Mouse (Mus musculus) gastrocnemius, adult 8-10 months (tissue): ENCODE data around the gene Kif26b. TPM values are rescaled to one million over a fixed set of nuclear protein-coding genes. Genes with fewer than 3 reads are reported as not detected.

Source experiments
- DNase-seq, 2 experiments: peaks; one replicate each; pipeline ENCODE4 v3.0.0; 2022; ENCODE audit warnings: low spot score in 2 of 2
- total RNA-seq, 4 experiments: library from RNA; stranded (reverse); gene quantifications; 2 replicates each; pipeline ENCODE4 v1.2.4; 2022

Kif26b gene
- total RNA-seq, 4 experiments from 2014 or later = 2.3 to 4.9 (median 2.6) TPM

DNA sequence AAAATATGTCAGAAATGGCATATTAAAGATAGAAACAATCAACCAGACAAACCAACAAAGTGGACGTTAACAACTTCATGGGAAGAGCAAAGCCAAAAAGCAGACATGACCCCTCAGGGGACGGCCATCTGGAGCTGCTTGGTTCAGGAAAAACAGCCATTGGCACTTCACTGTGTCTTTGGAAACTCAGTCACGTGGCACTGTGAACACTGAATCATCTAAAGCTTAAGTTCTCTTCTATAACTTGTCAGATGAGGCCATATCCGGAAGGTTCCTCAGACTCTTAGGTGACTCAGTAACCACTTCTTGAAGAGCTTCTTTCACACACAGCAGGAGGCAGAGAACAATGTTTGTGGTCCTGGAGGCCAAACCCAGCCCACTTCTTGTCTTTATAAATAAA is 126.6 kb downstream of the Kif26b start:
- no peak for DNase-seq

DNA sequence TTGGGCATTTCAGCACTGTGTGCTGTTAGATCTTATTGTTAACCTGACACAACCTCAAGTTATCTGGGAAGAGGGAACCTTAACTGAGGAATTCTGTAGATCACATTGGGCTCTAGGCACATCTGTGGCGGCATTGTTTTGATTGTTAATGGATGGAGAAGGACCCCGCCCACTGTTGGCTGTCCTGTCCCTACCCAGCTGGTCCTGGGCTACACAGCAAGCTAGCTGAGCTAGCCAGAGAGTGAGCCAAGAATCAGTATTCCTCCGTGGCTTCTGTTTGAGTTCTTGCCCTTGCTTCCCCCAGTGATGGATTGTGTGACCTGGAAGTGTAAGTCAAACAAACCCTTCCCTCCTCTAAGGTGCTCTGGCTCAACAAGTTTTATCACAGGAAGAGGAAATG is 132.1 kb downstream of the Kif26b start:
- no peak for DNase-seq

DNA sequence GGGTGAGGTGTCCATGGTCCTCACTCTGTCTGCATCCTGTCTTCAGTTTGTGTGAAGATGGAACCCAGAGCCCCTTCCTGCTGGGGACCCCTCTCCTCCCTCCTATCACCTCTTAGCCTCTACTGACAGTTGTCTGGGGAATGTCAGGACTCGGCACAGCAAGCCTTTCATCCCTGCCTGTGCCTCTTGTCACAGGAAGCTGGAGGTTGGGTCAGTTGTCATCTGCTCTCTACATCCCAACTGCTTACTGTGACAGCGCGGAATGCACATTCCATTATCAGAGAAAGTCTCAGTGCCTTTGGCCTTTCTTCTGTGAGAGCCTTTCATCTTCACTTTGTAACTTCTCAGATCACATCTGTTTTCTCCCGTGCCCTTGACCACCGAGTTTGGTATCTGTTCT is 132.6 kb downstream of the Kif26b start:
- DNase-seq = no peak

DNA sequence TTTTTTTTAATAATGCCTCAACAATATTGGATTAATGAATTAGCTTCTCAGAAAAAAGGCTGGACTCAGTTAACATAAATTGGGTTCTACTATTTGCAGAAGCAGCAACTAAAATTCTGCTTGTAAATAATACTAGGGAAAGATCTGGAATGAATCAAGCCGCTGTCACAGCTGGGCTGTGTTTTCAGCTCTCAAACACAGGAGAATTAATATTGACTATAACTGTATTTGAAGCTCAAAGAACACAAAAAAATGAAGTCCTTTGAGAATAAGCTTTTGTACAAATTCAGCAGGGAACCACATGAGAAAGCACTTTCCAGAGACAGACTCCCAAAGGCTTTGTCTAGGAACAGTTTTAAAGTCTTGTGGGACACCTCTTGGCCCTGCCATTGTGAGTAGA is 134.6 kb downstream of the Kif26b start:
- DNase-seq = no peak

DNA sequence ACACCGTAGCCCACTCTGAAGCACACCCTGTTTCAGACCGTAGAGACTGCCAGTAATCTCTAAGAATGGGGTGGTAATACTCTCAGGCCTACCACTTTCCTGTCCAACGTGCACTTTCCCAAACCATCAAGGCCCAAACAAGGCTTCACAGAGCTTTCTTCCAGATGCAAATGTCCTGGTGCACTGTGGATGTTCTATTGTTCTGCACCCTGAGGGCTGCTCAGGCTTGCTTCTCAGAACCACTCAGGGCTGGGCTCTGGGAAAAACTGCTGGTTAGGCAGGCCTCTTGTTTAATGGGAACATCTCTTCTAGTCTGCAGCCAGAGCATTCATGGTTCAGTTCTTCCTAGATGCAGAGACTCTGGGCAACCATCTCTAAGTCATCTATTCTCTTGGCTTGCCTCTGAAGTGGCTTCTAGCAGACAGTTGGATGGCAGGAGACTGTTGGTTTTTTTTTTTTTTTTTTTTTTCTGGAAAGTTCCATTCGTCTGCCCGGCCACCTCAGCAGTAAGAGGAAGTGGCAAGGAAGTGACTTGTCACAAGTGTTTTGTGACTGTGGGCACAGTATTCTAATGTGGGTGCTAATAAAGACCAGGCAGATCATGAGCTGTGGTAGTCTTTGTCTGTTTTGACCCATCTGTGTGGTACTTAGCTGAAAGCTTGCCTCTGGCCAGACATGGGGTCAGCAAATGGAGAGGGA is 135.5 kb downstream of the Kif26b start:
- DNase-seq = no peak

DNA sequence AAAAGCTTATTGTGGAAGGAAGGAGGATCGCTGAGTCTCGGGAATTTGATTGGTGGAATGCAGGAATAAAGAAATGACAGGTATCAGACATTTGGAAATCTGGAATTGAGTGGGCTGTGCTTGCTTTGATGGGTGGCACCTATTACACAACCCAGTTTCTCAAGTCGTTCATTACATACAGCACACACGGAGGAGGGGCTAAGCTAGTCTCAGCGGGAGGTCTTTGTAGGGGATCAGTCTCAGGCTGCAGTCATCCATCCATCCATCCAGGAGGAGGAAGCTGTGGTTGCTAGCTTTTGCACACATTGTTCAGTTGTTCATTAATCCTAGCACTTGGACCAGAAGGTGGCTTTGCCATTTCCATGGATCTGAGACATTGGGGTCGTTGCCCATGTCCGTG is 137.6 kb downstream of the Kif26b start:
- DNase-seq = no peak

DNA sequence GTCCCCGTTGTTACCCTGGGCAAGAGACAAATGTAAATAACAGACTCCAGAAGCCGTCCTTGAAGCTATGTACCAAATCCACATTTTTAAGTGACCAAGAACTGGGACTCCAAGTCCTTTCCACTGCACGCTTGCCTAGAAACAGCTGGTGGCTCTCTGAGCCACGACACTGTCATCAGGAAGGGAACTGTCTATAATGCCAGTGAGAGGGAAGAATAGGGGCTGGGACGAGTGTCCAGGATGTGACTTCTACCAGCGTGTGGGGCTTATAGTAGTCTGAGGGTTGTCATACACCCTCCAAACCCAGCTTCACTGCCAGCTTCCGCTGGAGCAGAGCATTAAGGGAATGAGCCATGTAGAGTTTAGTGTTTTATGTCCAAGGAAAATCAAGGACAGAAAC is 138.9 kb downstream of the Kif26b start:
- DNase-seq = no peak

DNA sequence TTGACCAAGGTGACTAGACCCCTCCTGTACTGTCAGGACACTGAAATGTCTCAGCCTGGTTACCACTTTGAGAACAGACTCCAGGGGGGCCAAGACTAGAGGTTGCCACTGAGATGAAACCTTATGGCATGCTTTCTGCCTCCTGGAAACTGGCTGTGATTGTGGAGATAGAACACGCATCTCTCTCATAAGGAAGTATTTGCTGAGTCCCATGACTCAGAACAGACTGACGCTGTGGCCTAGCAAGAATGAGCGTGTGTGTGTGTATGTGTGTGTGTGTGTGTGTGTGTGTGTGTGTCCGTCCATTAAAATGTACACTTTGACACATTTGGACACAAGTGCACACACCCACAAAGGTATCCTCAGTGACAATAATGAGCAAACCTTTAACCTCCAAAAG is 140.0 kb downstream of the Kif26b start:
- DNase-seq = no peak

DNA sequence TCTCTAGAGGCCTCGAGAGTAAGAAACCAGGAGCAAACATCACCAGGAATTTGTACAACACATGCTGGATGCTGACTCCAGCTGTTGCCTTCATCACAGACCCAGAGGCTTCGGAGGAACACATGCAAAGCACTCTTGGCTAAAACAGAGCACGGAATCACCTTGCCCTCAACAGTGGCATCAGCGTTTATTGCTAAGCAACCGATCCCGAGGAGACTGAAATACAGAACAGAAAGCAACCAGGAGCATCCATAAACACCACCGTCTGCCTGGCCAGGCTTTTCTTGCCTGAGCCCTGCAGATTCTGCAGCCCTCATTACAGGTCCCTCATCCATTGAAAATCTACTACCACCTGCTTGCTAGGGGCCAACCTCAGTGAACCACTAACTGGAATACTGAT is 144.1 kb downstream of the Kif26b start:
- DNase-seq = no peak

DNA sequence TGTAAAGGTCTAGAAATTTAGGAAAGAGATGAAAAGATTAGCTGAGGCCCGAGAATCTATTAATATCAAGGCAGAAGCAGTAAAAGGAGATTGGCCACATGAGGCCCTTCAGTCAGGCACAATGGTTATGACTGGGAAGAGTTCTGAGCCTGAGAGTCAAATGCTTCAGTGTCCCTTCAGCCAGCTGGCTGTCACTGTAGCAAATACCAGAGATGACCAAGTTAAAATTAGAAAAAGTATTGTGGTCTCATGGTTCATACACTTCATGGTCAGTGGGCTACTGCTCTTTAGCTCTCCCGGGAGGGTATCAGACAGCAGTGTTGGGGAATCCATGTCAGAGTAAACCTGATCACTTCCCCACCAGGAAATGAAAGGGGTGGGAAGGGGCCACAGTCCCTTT is 144.6 kb downstream of the Kif26b start:
- no peak for DNase-seq

DNA sequence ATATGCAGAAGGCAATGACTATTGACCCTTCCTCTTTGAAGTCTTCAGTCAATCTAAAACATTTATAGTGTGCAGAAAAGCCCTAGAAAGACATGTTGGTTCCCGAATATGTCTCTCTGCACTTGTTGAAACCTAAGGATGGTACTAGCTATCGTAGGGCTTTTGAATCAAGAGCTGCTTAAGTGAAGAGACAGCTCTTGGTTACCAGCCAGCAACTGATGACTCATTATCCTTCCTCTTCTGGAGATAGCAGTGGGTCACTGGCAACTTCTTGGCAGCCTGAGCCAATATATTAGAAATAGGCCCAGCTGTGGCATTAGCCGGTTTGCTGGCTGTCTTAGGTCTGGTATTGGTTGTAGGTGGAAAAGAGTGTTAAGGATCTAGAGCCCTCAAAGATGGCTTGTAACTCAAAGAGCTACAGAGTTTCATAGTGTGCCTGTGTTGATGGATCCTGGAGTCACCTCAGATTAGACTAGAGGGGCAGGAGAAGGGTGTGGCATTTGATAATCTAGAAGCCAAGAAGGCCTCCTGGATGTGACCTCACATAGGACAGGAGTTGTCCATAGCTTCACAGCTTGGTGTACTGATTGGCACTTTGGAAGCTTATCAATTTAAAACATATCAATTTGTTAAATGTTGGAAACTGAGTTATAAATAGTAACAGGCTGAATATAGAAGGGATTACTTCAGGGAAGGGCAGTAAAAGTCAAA is 146.8 kb downstream of the Kif26b start:
- no peak for DNase-seq

DNA sequence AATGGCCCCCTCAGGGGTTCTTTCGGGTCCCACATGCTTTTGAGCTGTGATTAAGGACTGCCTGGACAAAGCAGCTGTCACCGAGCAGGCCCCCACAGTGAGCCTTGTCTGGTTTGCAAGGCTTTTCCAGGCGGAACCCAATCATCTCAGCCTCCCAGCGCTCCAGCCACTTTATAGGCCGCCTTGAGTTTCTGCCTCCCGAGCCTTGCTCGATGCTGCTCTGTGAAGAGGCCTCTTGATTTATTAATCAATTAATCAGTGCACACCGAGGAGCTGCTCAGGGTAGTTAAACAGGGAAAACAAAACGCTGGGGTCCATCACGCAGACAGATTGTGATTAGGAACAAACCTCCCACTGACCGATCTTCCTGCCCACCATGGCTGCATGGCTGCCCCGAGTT is 148.2 kb downstream of the Kif26b start:
- no peak for DNase-seq

DNA sequence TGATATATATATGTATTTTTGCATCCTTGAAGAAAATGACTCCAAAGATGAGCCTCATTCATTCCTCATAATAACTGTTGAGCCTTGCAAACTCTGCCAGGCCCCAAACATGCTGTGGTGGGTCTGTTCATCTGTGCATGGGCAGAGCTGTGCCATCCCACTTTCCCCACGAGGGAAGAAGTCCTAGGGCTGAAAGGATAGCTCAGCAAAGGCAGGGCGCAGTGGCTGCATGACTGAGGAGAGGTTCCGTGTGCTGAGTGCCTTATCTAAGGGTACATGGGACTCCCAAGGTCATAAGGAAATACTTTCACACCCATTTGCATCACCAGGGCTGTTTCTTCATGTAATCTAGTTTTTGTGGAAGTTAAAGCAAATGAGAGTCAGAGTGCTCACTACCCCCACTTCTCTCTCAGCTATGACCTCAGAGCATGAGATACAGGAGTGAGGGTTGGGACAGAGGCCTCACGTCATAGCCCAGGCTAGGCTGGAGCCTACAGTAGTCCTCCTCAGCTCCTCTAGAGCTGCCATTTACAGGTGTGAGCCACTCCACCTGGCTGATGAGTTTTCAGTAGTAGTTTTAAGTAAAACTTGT is 148.8 kb downstream of the Kif26b start:
- no peak for DNase-seq

DNA sequence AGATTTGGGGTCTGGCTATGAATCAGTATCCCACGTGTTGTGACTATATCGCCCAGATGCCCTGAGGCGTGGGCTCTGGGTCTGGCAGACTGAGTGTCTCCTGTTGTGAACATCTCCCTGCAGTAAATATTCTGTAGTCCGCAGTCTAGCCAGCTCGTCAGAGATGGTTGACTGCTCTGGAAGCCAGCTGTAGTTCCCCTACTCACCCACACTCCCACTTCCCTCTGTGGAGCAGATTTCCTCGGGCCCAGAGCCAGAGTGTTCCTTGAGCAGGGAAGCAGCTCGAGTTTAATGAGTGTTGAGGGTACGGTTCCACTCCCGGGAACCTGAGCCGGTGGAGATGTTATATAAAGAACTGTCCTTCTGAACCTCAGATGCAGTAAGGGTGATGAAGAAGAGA is 154.7 kb downstream of the Kif26b start:
- peak; percentile 5 to 32 for DNase-seq

DNA sequence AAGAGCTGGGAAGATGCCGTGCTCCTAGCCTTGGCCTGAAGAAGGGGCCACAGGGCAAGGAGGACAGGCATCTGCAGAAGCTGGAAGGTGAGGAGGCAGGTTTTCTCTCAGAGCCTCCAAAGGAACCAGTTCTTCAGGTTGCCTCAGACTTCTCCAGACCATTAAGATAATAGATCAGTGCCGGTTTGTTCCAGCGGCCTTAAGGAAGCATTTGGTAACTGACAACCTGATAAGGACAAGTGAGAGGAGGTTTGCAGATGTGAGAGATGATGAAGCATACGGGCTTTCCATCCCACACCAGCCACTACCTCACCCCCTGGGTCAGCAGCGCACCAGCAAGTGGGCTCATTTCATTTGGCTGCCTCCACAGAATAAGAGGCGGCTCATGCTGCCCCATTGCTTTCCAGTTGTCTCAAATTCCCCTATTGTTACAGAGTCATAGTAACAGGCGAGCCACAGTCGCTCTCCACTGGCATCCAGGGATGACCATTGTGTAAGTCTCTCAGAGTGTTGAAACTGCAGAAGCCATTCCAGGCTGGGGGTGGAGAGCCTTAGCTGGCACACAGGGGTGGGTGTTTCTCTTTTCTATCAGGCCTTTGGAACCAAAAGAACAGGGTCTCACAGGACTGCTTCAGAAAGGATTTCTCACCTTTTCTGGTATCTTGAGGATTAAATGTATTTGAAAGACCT is 156.2 kb downstream of the Kif26b start:
- no peak for DNase-seq

DNA sequence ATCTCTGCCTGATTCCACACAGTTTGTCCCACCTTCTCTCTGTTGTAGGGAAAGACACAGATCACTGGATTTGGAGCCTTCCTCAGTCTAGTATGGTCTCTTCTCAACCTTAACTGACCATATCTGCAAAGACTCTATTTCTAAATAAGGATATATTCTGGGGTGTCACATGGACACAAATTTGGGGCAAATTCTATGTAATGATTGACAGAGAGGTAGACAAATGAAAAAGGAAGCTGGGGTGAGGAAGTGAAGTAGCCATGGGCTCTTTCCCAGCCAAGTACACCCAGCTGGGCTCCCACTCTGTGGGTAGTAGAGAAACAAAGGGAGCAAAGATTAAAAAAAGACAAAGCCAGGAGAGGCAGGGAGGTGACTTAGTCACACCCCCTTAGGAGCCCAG is 158.0 kb downstream of the Kif26b start:
- DNase-seq = no peak

DNA sequence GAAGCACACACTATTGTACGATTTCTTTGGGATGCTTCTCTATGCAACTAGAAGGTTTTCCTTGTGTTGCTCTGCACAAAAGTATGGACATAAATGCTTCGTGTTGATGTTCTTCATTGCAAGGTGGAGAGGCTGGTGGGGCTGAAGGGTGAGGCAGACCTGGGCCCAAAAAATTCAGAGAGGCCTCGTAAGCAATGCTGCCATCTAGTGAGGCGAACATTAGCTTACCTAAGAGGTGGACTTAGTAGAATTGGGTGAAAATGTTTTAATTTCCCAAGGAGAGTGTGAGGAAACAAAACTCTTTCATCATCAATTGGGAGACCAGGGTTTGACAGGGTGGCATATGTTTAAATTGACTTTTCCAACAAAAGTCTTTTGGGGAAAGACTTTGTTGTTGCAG is 160.6 kb downstream of the Kif26b start:
- no peak for DNase-seq

DNA sequence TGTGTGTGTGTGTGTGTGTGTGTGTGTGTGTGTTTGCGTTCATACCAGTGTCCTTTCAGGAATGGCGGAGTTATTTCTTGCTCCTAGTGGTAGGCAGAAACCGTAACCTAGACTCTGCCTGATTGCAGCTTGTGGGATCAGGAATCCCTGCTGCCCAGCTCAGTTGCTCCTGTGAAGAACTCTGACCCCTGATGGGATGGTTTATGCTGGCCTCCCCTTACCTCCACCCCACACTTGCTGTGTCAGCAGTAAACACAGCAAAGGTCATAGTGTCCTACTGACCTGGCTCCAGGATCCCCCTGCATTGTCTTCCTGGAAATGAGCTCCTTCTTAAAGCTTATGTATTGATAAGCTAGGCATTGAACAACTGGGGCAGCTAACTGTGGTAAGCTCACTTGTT is 162.8 kb downstream of the Kif26b start:
- no peak for DNase-seq

DNA sequence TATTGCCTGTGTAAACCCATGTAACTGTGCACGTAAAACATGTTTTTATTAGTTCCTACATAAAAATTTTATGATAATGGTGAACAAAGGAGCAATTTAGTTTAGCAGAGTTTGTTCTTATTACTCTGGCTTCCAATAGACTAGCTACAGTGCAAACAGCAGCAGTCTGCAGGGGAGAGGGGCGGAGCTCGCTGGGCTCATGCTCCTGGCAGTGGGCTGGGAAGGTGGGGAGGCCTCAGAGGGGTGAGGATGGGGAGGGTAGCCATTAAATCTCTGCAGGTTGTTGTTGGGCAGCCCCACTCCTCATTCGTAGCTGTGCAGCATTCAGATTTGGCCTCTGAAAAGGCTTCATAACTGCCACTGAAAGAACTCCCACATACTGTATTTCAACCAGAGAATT is 171.2 kb downstream of the Kif26b start:
- no peak for DNase-seq

DNA sequence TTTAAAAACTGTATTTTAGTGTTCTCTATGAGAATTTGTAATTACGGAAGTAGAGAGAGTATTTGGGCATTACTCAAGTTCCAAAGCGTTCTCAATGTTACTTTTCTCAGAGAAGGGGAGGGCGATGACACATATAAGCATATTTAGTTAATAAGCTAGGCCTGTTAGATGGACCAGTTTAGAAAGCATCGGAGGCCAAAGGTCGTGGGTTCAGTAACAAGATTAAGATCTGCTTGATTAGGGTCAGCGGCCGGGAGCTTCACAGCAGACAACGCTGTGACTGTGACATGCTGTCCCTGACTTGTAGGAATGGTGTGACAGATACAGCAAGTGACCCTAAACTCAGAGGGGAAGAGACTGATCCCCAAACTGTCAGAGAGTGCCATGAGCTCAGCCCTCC is 174.6 kb downstream of the Kif26b start:
- no peak for DNase-seq

DNA sequence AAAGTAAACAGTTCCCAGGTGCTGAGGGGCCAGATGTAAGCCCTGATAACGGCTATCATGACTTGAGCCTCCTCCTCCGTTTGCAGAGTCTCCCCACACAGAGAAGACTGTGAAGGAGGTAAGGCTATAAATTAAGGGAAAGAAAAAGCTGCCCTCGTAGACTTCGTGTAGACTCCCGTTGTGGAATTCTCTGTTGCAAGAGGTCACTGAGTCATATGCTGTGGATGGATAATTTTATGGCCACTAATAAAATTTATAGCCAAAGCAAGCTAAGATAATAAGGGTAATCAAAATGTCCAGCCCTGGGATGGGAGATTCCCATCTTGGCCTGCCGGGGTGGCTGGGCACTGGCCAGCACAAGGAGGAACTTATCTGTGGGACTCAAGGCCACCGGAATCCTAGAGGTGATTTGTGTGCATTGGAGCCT is 179.0 kb downstream of the Kif26b start:
- DNase-seq = no peak

DNA sequence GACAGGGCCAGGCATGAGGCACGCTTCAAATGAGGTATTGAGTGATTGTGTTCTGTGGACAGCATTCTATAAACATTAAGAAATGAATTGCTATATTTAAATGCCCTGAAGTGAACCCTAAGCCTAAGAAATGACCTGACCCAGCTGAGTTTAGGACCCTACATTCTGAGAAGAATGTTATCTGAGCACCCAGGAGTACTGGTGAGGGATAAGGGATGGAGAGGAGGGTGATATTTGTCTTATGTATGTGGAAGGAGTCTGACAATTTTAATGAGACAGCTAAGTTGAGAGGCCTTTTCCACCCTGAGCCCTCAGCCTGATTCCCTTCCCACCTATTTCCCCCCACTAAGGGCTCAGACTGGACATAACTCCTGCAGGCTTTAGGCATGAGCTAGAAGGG is 179.4 kb downstream of the Kif26b start:
- DNase-seq = no peak
